Mouse (Mus musculus): ENCODE data around the gene Ttll9. TPM values are rescaled to one million over a fixed set of nuclear protein-coding genes. Genes with fewer than 3 reads are reported as not detected.

Gene Ttll9
- total and polyA plus RNA-seq, 2 experiments from 2014 or later = 0.05 TPM; not detected in 1

- Histone ChIP-seq H3K9ac (replicated peaks; ENCODE audit: low read depth, low read length) (peak within 1 kb of the TSS; percentile 54), H3K4me1 (ENCODE audit: control insufficient read depth, insufficient read depth) (peaks cover 8% of the 10 kb centered on the region), H3K9me3 (replicated peaks; ENCODE audit: control insufficient read depth, low read length) (no peaks in the 10 kb centered on the region), H3K36me3 (replicated peaks; ENCODE audit: control insufficient read depth, insufficient read depth, low read length) (peaks cover 29% of the 10 kb centered on the region), H3K27me3 (ENCODE audit: control insufficient read depth, insufficient read depth, low read length) (no peaks in the 10 kb centered on the region), H3K4me3 (ENCODE audit: low read depth, low read length) (peak within 1 kb of the TSS; percentile 69), H3K4me2 (ENCODE audit: low read depth, low read length) (peak within 1 kb of the TSS; percentile 91), H3K27ac (ENCODE audit: low read depth) (no peak within 1 kb of the TSS)
- DNase-seq (ENCODE audit: low spot score) (peak; percentile 94), ATAC-seq (ENCODE audit: insufficient read depth, low read depth) (peak; percentile 96)
- WGBS = 1% methylated on average over 54 of the region's 54 CpGs
- TF ChIP-seq EP300 (IDR thresholded peaks at IDR 0.05; ENCODE audit: low read depth) (no peak), CTCF (IDR thresholded peaks at IDR 0.05; ENCODE audit: low read depth) (peak; percentile 94)
These were observed 52.7 kb downstream of the Ttll9 start, which contains the start of gene Pdrg1 for GRCm38 (mm10) chr2:153014758-153015593. TSS of gene Pdrg1 (minus strand) at chr2:153015427.

GRCm38 (mm10) chr2:153015804-153016203 is 53.5 kb downstream of the Ttll9 start:
- H3K4me2 ChIP-seq (ENCODE audit: low read depth, low read length) = 0 out of 2 replicates have a peak overlapping the region, but pooled peaks have one; percentile 21
- no peak overlapping the region for H3K4me3 ChIP-seq (ENCODE audit: low read depth, low read length)
- no peak overlapping the region for H3K9ac ChIP-seq (replicated peaks; ENCODE audit: low read depth, low read length)
- DNase-seq (ENCODE audit: low spot score) (no peak), ATAC-seq (ENCODE audit: insufficient read depth, low read depth) (no peak)
- TF ChIP-seq CTCF (IDR thresholded peaks at IDR 0.05; ENCODE audit: low read depth) (no peak), EP300 (IDR thresholded peaks at IDR 0.05; ENCODE audit: low read depth) (no peak)
- peaks cover 8% of the 10 kb centered on the region for H3K4me1 ChIP-seq (ENCODE audit: control insufficient read depth, insufficient read depth)
- 39% methylated on average over 8 of the region's 8 CpGs for WGBS
- no peaks in the 10 kb centered on the region for H3K9me3 ChIP-seq (replicated peaks; ENCODE audit: control insufficient read depth, low read length)
- no peak overlapping the region for H3K27ac ChIP-seq (ENCODE audit: low read depth)
- no peaks in the 10 kb centered on the region for H3K27me3 ChIP-seq (ENCODE audit: control insufficient read depth, insufficient read depth, low read length)
- peaks cover 21% of the 10 kb centered on the region for H3K36me3 ChIP-seq (replicated peaks; ENCODE audit: control insufficient read depth, insufficient read depth, low read length)

- Histone ChIP-seq H3K27ac (ENCODE audit: low read depth) (no peak overlapping the region), H3K4me1 (ENCODE audit: control insufficient read depth, insufficient read depth) (peaks cover 8% of the 10 kb centered on the region), H3K27me3 (ENCODE audit: control insufficient read depth, insufficient read depth, low read length) (no peaks in the 10 kb centered on the region), H3K36me3 (replicated peaks; ENCODE audit: control insufficient read depth, insufficient read depth, low read length) (peaks cover 12% of the 10 kb centered on the region), H3K9me3 (replicated peaks; ENCODE audit: control insufficient read depth, low read length) (no peaks in the 10 kb centered on the region), H3K9ac (replicated peaks; ENCODE audit: low read depth, low read length) (no peak overlapping the region), H3K4me2 (ENCODE audit: low read depth, low read length) (no peak overlapping the region), H3K4me3 (ENCODE audit: low read depth, low read length) (no peak overlapping the region)
- 30% methylated on average over 5 of the region's 5 CpGs for WGBS
- no peak for ATAC-seq (ENCODE audit: insufficient read depth, low read depth)
- TF ChIP-seq EP300 (IDR thresholded peaks at IDR 0.05; ENCODE audit: low read depth) = no peak
- TF ChIP-seq CTCF (IDR thresholded peaks at IDR 0.05; ENCODE audit: low read depth) = no peak
- DNase-seq (ENCODE audit: low spot score) = no peak
These were observed 54.5 kb downstream of the Ttll9 start for GRCm38 (mm10) chr2:153016786-153017185.

GRCm38 (mm10) chr2:153019355-153019754 is 57.1 kb downstream of the Ttll9 start:
- Histone ChIP-seq H3K27ac (ENCODE audit: low read depth) (no peak overlapping the region), H3K36me3 (replicated peaks; ENCODE audit: control insufficient read depth, insufficient read depth, low read length) (no peaks in the 10 kb centered on the region), H3K27me3 (ENCODE audit: control insufficient read depth, insufficient read depth, low read length) (no peaks in the 10 kb centered on the region), H3K4me2 (ENCODE audit: low read depth, low read length) (no peak overlapping the region), H3K4me3 (ENCODE audit: low read depth, low read length) (no peak overlapping the region), H3K4me1 (ENCODE audit: control insufficient read depth, insufficient read depth) (peaks cover 3% of the 10 kb centered on the region), H3K9me3 (replicated peaks; ENCODE audit: control insufficient read depth, low read length) (no peaks in the 10 kb centered on the region), H3K9ac (replicated peaks; ENCODE audit: low read depth, low read length) (no peak overlapping the region)
- DNase-seq (ENCODE audit: low spot score) (no peak), ATAC-seq (ENCODE audit: insufficient read depth, low read depth) (no peak)
- 68% methylated on average over 3 of the region's 3 CpGs for WGBS
- no peak for TF ChIP-seq EP300 (IDR thresholded peaks at IDR 0.05; ENCODE audit: low read depth)
- no peak for TF ChIP-seq CTCF (IDR thresholded peaks at IDR 0.05; ENCODE audit: low read depth)

GRCm38 (mm10) chr2:153021163-153021562 is 58.9 kb downstream of the Ttll9 start:
- no peaks in the 10 kb centered on the region for H3K9me3 ChIP-seq (replicated peaks; ENCODE audit: control insufficient read depth, low read length)
- no peak for ATAC-seq (ENCODE audit: insufficient read depth, low read depth)
- no peak overlapping the region for H3K27ac ChIP-seq (ENCODE audit: low read depth)
- WGBS = 69% methylated on average over 3 of the region's 3 CpGs
- H3K36me3 ChIP-seq (replicated peaks; ENCODE audit: control insufficient read depth, insufficient read depth, low read length) = no peaks in the 10 kb centered on the region
- H3K4me2 ChIP-seq (ENCODE audit: low read depth, low read length) = no peak overlapping the region
- H3K4me3 ChIP-seq (ENCODE audit: low read depth, low read length) = no peak overlapping the region
- no peaks in the 10 kb centered on the region for H3K27me3 ChIP-seq (ENCODE audit: control insufficient read depth, insufficient read depth, low read length)
- H3K9ac ChIP-seq (replicated peaks; ENCODE audit: low read depth, low read length) = no peak overlapping the region
- no peaks in the 10 kb centered on the region for H3K4me1 ChIP-seq (ENCODE audit: control insufficient read depth, insufficient read depth)
- no peak for TF ChIP-seq EP300 (IDR thresholded peaks at IDR 0.05; ENCODE audit: low read depth)
- TF ChIP-seq CTCF (IDR thresholded peaks at IDR 0.05; ENCODE audit: low read depth) = no peak
- no peak for DNase-seq (ENCODE audit: low spot score)
